ENCODE assay signal across 7 mouse cellular contexts in the genomic region with DNA sequence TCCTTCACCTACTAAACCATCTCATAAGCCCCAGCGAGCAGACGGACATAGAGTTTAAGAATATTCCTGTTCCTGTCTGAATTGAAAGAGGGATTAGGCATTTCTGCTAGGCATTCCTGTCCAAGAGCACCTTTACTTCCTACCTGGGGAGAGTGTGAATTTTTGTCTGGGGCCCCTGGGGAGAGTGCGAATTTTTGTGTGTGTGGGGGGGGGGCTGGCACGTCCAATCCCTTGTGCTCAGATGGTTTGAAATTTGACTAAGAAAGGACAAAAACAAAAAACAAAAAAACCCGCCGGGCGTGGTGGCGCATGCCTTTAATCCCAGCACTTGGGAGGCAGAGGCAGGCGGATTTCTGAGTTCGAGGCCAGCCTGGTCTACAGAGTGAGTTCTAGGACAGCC. TPM values are rescaled to one million over a fixed set of nuclear protein-coding genes. Genes with fewer than 3 reads are reported as not detected.
A peak's percentile ranks its signal among the peaks of the same experiment; 100 is the strongest.
DNase-seq lines count a peak whose midpoint lies in the region; ATAC-seq lines count a peak whose summit lies in the region.

No protein-coding gene starts in this region.

- H3K27ac ChIP-seq in forebrain, embryonic 14.5 days (ENCODE audit: low read depth, low read length), result no peak overlapping the region
- no peak overlapping the region for H3K27ac ChIP-seq in liver, embryonic 13.5 days

- H3K9me3 ChIP-seq in megakaryocyte, embryonic 14.5 days, result no peaks in the 10 kb centered on the region
- H3K9me3 ChIP-seq in forebrain, embryonic 14.5 days (replicated peaks; ENCODE audit: control insufficient read depth, low read length), result no peaks in the 10 kb centered on the region
- H3K9me3 ChIP-seq in liver, embryonic 13.5 days (replicated peaks), result no peaks in the 10 kb centered on the region

- no peak for ATAC-seq in megakaryocyte, adult 5-6 weeks (ENCODE audit: poor library complexity, severe bottlenecking)
- no peak; the same call in 1 of the 2 replicates for ATAC-seq in forebrain, embryonic 14.5 days
- no peak for ATAC-seq in liver, embryonic 13.5 days (ENCODE audit: low read depth)
- no peak for ATAC-seq in megakaryocyte progenitor cell, adult 5-6 weeks (replicated peaks; ENCODE audit: poor library complexity)

- peaks cover 25% of the 10 kb centered on the region for H3K4me1 ChIP-seq in megakaryocyte, embryonic 14.5 days
- peaks cover 7% of the 10 kb centered on the region for H3K4me1 ChIP-seq in forebrain, embryonic 14.5 days (ENCODE audit: control insufficient read depth, insufficient read depth, low read length)
- peaks cover 14% of the 10 kb centered on the region for H3K4me1 ChIP-seq in liver, embryonic 13.5 days (replicated peaks)

- no peaks in the 10 kb centered on the region for H3K27me3 ChIP-seq in megakaryocyte, embryonic 14.5 days (replicated peaks)
- no peaks in the 10 kb centered on the region for H3K27me3 ChIP-seq in forebrain, embryonic 14.5 days (replicated peaks; ENCODE audit: control insufficient read depth, insufficient read depth, low read length)
- no peaks in the 10 kb centered on the region for H3K27me3 ChIP-seq in liver, embryonic 13.5 days

- peaks cover 16% of the 10 kb centered on the region for H3K36me3 ChIP-seq in megakaryocyte, embryonic 14.5 days (replicated peaks; ENCODE audit: low read length)
- H3K36me3 ChIP-seq in forebrain, embryonic 14.5 days (ENCODE audit: control insufficient read depth, insufficient read depth, low read length), result peaks cover 13% of the 10 kb centered on the region
- peaks cover 15% of the 10 kb centered on the region for H3K36me3 ChIP-seq in liver, embryonic 13.5 days

- DNase-seq in forebrain, embryonic 14.5 days (ENCODE audit: low spot score), result no peak
- no peak for DNase-seq in liver, embryonic 13.5 days
- DNase-seq in yolk sac, embryonic 10.5 days (ENCODE audit: low spot score), result peak; percentile 17
- DNase-seq in spleen, adult 12 weeks (ENCODE audit: low spot score), result no peak

- 61% methylated on average over 10 of the region's 10 CpGs for WGBS in forebrain, embryonic 14.5 days
- 52% methylated on average over 10 of the region's 10 CpGs for WGBS in liver, embryonic 13.5 days (ENCODE audit: insufficient replicate concordance)

- H3K4me2 ChIP-seq in forebrain, embryonic 14.5 days (ENCODE audit: low read length), result peak overlapping the region; percentile 89
- peak overlapping the region; percentile 84 for H3K4me2 ChIP-seq in liver, embryonic 13.5 days

- peak overlapping the region; percentile 98 for H3K4me3 ChIP-seq in megakaryocyte, embryonic 14.5 days (replicated peaks)
- peak overlapping the region; percentile 87 for H3K4me3 ChIP-seq in forebrain, embryonic 14.5 days (ENCODE audit: low read depth, low read length)
- peak overlapping the region; percentile 82 for H3K4me3 ChIP-seq in liver, embryonic 13.5 days (replicated peaks)

- no peak overlapping the region for H3K9ac ChIP-seq in forebrain, embryonic 14.5 days (ENCODE audit: low read length)
- no peak overlapping the region for H3K9ac ChIP-seq in liver, embryonic 13.5 days

RNA-seq across cellular contexts. Expression of a gene that starts 0.4 kb away (rescaled TPM):
- polyA plus RNA-seq in megakaryocyte, embryonic 14.5 days (2012; ENCODE audit: insufficient read depth, low replicate concordance), result 3.1 and 6.9 TPM in 2 replicates
- total RNA-seq in megakaryocyte, adult 5-6 weeks (2015), result 8.7 and 10.9 TPM in 2 replicates
- total RNA-seq in megakaryocyte, adult 5-6 weeks (2017), result 13.5 and 14.2 TPM in 2 replicates
- polyA plus RNA-seq in forebrain, embryonic 14.5 days (2014; fragmentation: Nextera tagmentation; extraction: Ambion mirVana), result 21.6 and 25.0 TPM in 2 replicates
- 21.7 and 22.6 TPM in 2 replicates for polyA plus RNA-seq in liver, embryonic 13.5 days (2015; fragmentation: Nextera tagmentation; extraction: Ambion mirVana)
- total RNA-seq in megakaryocyte progenitor cell, adult 5-6 weeks (2015), result 17.3 and 19.9 TPM in 2 replicates
- total RNA-seq in megakaryocyte progenitor cell, adult 5-6 weeks (2017), result 30.9 and 35.1 TPM in 2 replicates

RNA-seq across cellular contexts. Expression of a gene that starts 33.8 kb away (rescaled TPM):
- polyA plus RNA-seq in megakaryocyte, embryonic 14.5 days (2012; ENCODE audit: insufficient read depth, low replicate concordance), result not detected in 2 replicates
- total RNA-seq in megakaryocyte, adult 5-6 weeks (2015), result 0.13 TPM in 1 of 2 replicates, not detected in the other
- not detected in 2 replicates for total RNA-seq in megakaryocyte, adult 5-6 weeks (2017)
- polyA plus RNA-seq in forebrain, embryonic 14.5 days (2014; fragmentation: Nextera tagmentation; extraction: Ambion mirVana), result 17.0 and 19.8 TPM in 2 replicates
- polyA plus RNA-seq in liver, embryonic 13.5 days (2015; fragmentation: Nextera tagmentation; extraction: Ambion mirVana), result 0.25 and 0.46 TPM in 2 replicates
- 0.57 and 0.59 TPM in 2 replicates for total RNA-seq in megakaryocyte progenitor cell, adult 5-6 weeks (2015)
- total RNA-seq in megakaryocyte progenitor cell, adult 5-6 weeks (2017), result not detected in 2 replicates

Comparison
In these comparisons a context has a peak if more than half of its experiments do, and no peak if none do; other contexts are left out.
1. RNA of a gene that starts 33.8 kb away (polyA plus RNA-seq): 17.0 to 19.8 TPM in forebrain, embryonic 14.5 days; 0.25 to 0.46 TPM in liver, embryonic 13.5 days and not detected in megakaryocyte, embryonic 14.5 days; every median in the first group is over 10 times any median in the second.
2. Peak in every context shown above with its lines, with median percentiles within 50 percentile points of each other: H3K4me3 ChIP-seq.